Mouse (Mus musculus) MEL (cell line): ENCODE results near the gene Gab2. TPM values are rescaled to one million over a fixed set of nuclear protein-coding genes. Genes with fewer than 3 reads are reported as not detected.

Experiments used
- DNase-seq: peaks from one replicate; pipeline ENCODE4 v3.0.0; 2011; ENCODE audit warnings: low read depth, low spot score
- H3K27ac ChIP-seq: 2 replicates; pipeline ENCODE4 v1.5.1; 2012; ENCODE audit warnings: low read depth, mild to moderate bottlenecking, control low read depth, low read length, moderate library complexity; ENCODE audit not compliant: control insufficient read depth
- H3K27me3 ChIP-seq, 2 experiments: fragments of 150-350 bp in 1 of 2; sonication (generic) in 1 of 2; 2 replicates each; pipeline ENCODE4 v1.6.1; 2012; ENCODE audit warnings: low read length in 2 of 2, mild to moderate bottlenecking in 2 of 2, improper control_type of control experiment in 1 of 2, moderate library complexity in 1 of 2; ENCODE audit not compliant: insufficient read depth in 2 of 2, control insufficient read depth in 1 of 2
- H3K36me3 ChIP-seq, 2 experiments: 2 replicates each; pipeline ENCODE4 v1.6.1; 2012 to 2014; ENCODE audit warnings: low read length in 2 of 2, improper control_type of control experiment in 1 of 2, inconsistent platforms in 1 of 2, mild to moderate bottlenecking in 1 of 2; ENCODE audit not compliant: insufficient read depth in 2 of 2, control insufficient read depth in 1 of 2
- H3K4me1 ChIP-seq, 2 experiments: fragments of 150-350 bp in 1 of 2; sonication (generic) in 1 of 2; 2 replicates each; pipeline ENCODE4 v1.6.1; 2012; ENCODE audit warnings: low read length in 2 of 2, improper control_type of control experiment in 1 of 2, mild to moderate bottlenecking in 1 of 2; ENCODE audit not compliant: insufficient read depth in 2 of 2, control insufficient read depth in 1 of 2
- H3K4me3 ChIP-seq, 2 experiments: fragments of 150-350 bp in 1 of 2; sonication (generic) in 1 of 2; 2 replicates each; pipeline ENCODE4 v1.5.1; 2012; ENCODE audit warnings: low read depth in 2 of 2, low read length in 2 of 2, mild to moderate bottlenecking in 2 of 2, moderate library complexity in 2 of 2, control low read depth in 1 of 2, improper control_type of control experiment in 1 of 2; ENCODE audit not compliant: control insufficient read depth in 1 of 2, insufficient read depth in 1 of 2
- H3K79me2 ChIP-seq: 2 replicates; pipeline ENCODE4 v1.6.1; 2012; ENCODE audit warnings: mild to moderate bottlenecking, low read length, moderate library complexity; ENCODE audit not compliant: control insufficient read depth, poor library complexity, insufficient read depth
- H3K9ac ChIP-seq: 2 replicates; pipeline ENCODE4 v1.6.1; 2012; ENCODE audit warnings: low read depth, mild to moderate bottlenecking, control low read depth, low read length, moderate library complexity; ENCODE audit not compliant: control insufficient read depth, poor library complexity, severe bottlenecking
- H3K9me3 ChIP-seq: fragments of 150-350 bp; sonication (generic); replicated peaks from 2 replicates; pipeline ENCODE4 v1.6.1; 2012; ENCODE audit warnings: mild to moderate bottlenecking, low read length, improper control_type of control experiment, moderate library complexity; ENCODE audit not compliant: insufficient read depth
- CHD2 ChIP-seq: IDR thresholded peaks from 2 replicates; pipeline ENCODE4 v1.6.1; 2011; ENCODE audit warnings: low read length, improper control_type of control experiment
- CTCF ChIP-seq, 3 experiments: IDR thresholded peaks in 2 of 3; conservative IDR thresholded peaks in 1 of 3; 2 replicates each; pipeline ENCODE4 v1.5.1; 2011 to 2012; ENCODE audit warnings: low read length in 3 of 3, low read depth in 2 of 3, mild to moderate bottlenecking in 2 of 3, improper control_type of control experiment in 1 of 3, inconsistent platforms in 1 of 3, mixed read lengths in 1 of 3, moderate library complexity in 1 of 3; ENCODE audit not compliant: control insufficient read depth in 1 of 3, insufficient read depth in 1 of 3, poor library complexity in 1 of 3, severe bottlenecking in 1 of 3
- E2F4 ChIP-seq: IDR thresholded peaks from 2 replicates; pipeline ENCODE4 v1.6.1; 2011; ENCODE audit warnings: low read depth, low read length, improper control_type of control experiment, borderline replicate concordance
- ELF1 ChIP-seq: IDR thresholded peaks from 2 replicates; pipeline ENCODE4 v1.6.1; 2014; ENCODE audit warnings: low read depth, mild to moderate bottlenecking, inconsistent platforms, low read length, improper control_type of control experiment, moderate library complexity
- EP300 ChIP-seq, 2 experiments: IDR thresholded peaks; 2 replicates each; pipeline ENCODE4 v1.6.1; 2011; ENCODE audit warnings: improper control_type of control experiment in 2 of 2, low read length in 2 of 2, low read depth in 1 of 2, mild to moderate bottlenecking in 1 of 2
- ETS1 ChIP-seq: IDR thresholded peaks from 2 replicates; pipeline ENCODE4 v1.6.1; 2012; ENCODE audit warnings: low read depth, mild to moderate bottlenecking, inconsistent platforms, low read length, improper control_type of control experiment, moderate library complexity
- GATA1 ChIP-seq: IDR thresholded peaks from 2 replicates; pipeline ENCODE4 v1.6.1; 2011; ENCODE audit warnings: low read depth, low read length, improper control_type of control experiment
- JUND ChIP-seq: IDR thresholded peaks from 2 replicates; pipeline ENCODE4 v1.6.1; 2011; ENCODE audit warnings: low read depth, mild to moderate bottlenecking, improper control_type of control experiment, low read length
- KAT2A ChIP-seq: conservative IDR thresholded peaks from 2 replicates; pipeline ENCODE4 v1.6.1; 2012; ENCODE audit warnings: low read depth, low read length, improper control_type of control experiment, inconsistent platforms
- MAFK ChIP-seq: IDR thresholded peaks from 2 replicates; pipeline ENCODE4 v1.6.1; 2011; ENCODE audit warnings: low read depth, mild to moderate bottlenecking, low read length, improper control_type of control experiment, borderline replicate concordance
- MAZ ChIP-seq: IDR thresholded peaks from 2 replicates; pipeline ENCODE4 v1.6.1; 2012; ENCODE audit warnings: low read depth, mild to moderate bottlenecking, inconsistent platforms, low read length, improper control_type of control experiment
- MXI1 ChIP-seq: IDR thresholded peaks from 2 replicates; pipeline ENCODE4 v1.6.1; 2011; ENCODE audit warnings: mild to moderate bottlenecking, low read depth, low read length, improper control_type of control experiment
- NELFE ChIP-seq: IDR thresholded peaks from 2 replicates; pipeline ENCODE4 v1.6.1; 2011; ENCODE audit warnings: low read depth, low read length, improper control_type of control experiment
- NRF1 ChIP-seq: IDR thresholded peaks from 2 replicates; pipeline ENCODE4 v1.6.1; 2014; ENCODE audit warnings: low read depth, mild to moderate bottlenecking, inconsistent platforms, low read length, improper control_type of control experiment, moderate library complexity; ENCODE audit not compliant: poor library complexity, insufficient read depth, severe bottlenecking
- POLR2AphosphoS5 ChIP-seq: IDR thresholded peaks from 2 replicates; pipeline ENCODE4 v1.6.1; 2012; ENCODE audit warnings: low read depth, borderline replicate concordance, mild to moderate bottlenecking, inconsistent platforms, low read length, moderate library complexity, mixed read lengths
- RAD21 ChIP-seq: IDR thresholded peaks from 2 replicates; pipeline ENCODE4 v1.6.1; 2011; ENCODE audit warnings: mild to moderate bottlenecking, low read depth, low read length, improper control_type of control experiment
- RCOR1 ChIP-seq: IDR thresholded peaks from 2 replicates; pipeline ENCODE4 v1.6.1; 2012; ENCODE audit warnings: low read depth, mild to moderate bottlenecking, inconsistent platforms, low read length, improper control_type of control experiment
- SIN3A ChIP-seq: IDR thresholded peaks from 2 replicates; pipeline ENCODE4 v1.6.1; 2012; ENCODE audit warnings: low read length, improper control_type of control experiment, inconsistent platforms
- TAL1 ChIP-seq: IDR thresholded peaks from 2 replicates; pipeline ENCODE4 v1.6.1; 2012; ENCODE audit warnings: mild to moderate bottlenecking, inconsistent platforms, low read length, moderate library complexity, mixed read lengths
- TCF12 ChIP-seq: IDR thresholded peaks from 2 replicates; pipeline ENCODE4 v1.6.1; 2014; ENCODE audit warnings: low read depth, mild to moderate bottlenecking, inconsistent platforms, low read length, improper control_type of control experiment, moderate library complexity
- USF1 ChIP-seq: IDR thresholded peaks from 2 replicates; pipeline ENCODE4 v1.6.1; 2014; ENCODE audit warnings: low read depth, mild to moderate bottlenecking, inconsistent platforms, low read length, improper control_type of control experiment, moderate library complexity
- USF2 ChIP-seq, 2 experiments: IDR thresholded peaks; 2 replicates each; pipeline ENCODE4 v1.6.1; 2011 to 2012; ENCODE audit warnings: improper control_type of control experiment in 2 of 2, low read length in 2 of 2, borderline replicate concordance in 1 of 2, inconsistent platforms in 1 of 2, low read depth in 1 of 2, mild to moderate bottlenecking in 1 of 2; ENCODE audit not compliant: insufficient read depth in 1 of 2
- ZC3H11A ChIP-seq: IDR thresholded peaks from 2 replicates; pipeline ENCODE4 v1.6.1; 2012; ENCODE audit warnings: low read depth, mild to moderate bottlenecking, inconsistent platforms, low read length, improper control_type of control experiment
- ZKSCAN1 ChIP-seq: IDR thresholded peaks from 2 replicates; pipeline ENCODE4 v1.6.1; 2012; ENCODE audit warnings: low read depth, mild to moderate bottlenecking, inconsistent platforms, low read length, improper control_type of control experiment, moderate library complexity
- ZNF384 ChIP-seq: IDR thresholded peaks from 2 replicates; pipeline ENCODE4 v1.6.1; 2012; ENCODE audit warnings: low read depth, mild to moderate bottlenecking, inconsistent platforms, low read length, improper control_type of control experiment
- polyA plus RNA-seq, 2 experiments: library from polyadenylated mRNA; stranded (reverse) in 1 of 2; unstranded in 1 of 2; fragments of >175 nt in 1 of 2; fragments of >200 nt in 1 of 2; gene quantifications; 2 replicates each; pipeline versions ENCODE4 v1.2.1 to v1.2.4; 2012; ENCODE audit warnings: low replicate concordance in 2 of 2, low read depth in 1 of 2; ENCODE audit not compliant: insufficient read length in 2 of 2, insufficient read depth in 1 of 2, missing spikeins in 1 of 2
- total RNA-seq: library from RNA; depleted of rRNA; stranded (reverse); fragments of 300-350 nt; gene quantifications from 2 replicates; pipeline ENCODE4 v1.2.3, GENCODE M21; 2012

Gene Gab2
- total and polyA plus RNA-seq, 3 experiments, result 5.0 to 11.5 TPM; not detected in 1

- TF ChIP-seq RCOR1 (peak; percentile 94), ZC3H11A (no peak), TCF12 (peak; percentile 88), ZNF384 (no peak), USF2 (IDR thresholded peaks at IDR 0.05; ENCODE audit: borderline replicate concordance in 1 of 2, insufficient read depth in 1 of 2, low read depth in 1 of 2, low read length in 2 of 2) (no peak), CHD2 (no peak), USF1 (no peak), SIN3A (peak; percentile 17; the same call in 1 of the 2 replicates), ETS1 (peak; percentile 65), ELF1 (no peak)
Observed at GRCm38 (mm10) chr7:97340907-97341849, 259.8 kb downstream of the Gab2 start (continued).

DNA sequence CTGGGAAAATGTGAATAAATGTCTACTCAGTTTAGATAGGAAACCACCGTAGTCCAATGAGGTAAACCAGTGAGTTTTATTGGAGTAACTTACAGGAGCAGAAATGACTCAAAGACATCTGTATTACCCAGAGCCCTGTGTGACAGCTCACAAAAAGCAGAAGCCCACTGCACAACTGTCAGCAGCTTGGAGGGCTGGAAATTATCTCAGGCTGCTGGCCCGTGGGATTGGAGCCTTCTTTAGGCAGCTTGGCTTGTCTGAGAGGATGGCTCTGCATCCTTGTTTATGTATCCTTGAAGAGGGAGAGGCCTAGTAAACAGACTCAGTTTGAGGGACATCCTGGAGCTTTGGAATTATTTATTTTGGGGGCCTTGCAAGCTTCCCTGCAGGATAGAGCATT, 261.6 kb downstream of the Gab2 start:
- Histone ChIP-seq H3K9me3 (no peaks in the 10 kb centered on the region), H3K4me1 (peaks cover 13 to 31% of the 10 kb centered on the region in 2 experiments), H3K79me2 (no peaks in the 10 kb centered on the region), H3K27me3 (no peaks in the 10 kb centered on the region), H3K4me3 (no peak overlapping the region), H3K9ac (no peak overlapping the region), H3K36me3 (peaks cover 0 to 19% of the 10 kb centered on the region in 2 experiments; a peak in 2 of 4 replicates), H3K27ac (peak overlapping the region; percentile 10; the same call in 1 of the 2 replicates)
- peak; percentile 76 for DNase-seq
- TF ChIP-seq KAT2A (no peak), TCF12 (no peak), MAFK (no peak), GATA1 (no peak), MAZ (no peak), ETS1 (no peak; the same call in 1 of the 2 replicates), JUND (no peak), RAD21 (no peak), TAL1 (no peak), MXI1 (peak; percentile 40; the same call in 1 of the 2 replicates), ZKSCAN1 (no peak), NELFE (no peak), POLR2AphosphoS5 (no peak), CTCF (IDR thresholded peaks at IDR 0.05 in 2 of 3, conservative IDR thresholded peaks at IDR 0.05 in 1 of 3; ENCODE audit: control insufficient read depth in 1 of 3, insufficient read depth in 1 of 3, low read depth in 2 of 3, low read length in 3 of 3, poor library complexity in 1 of 3, severe bottlenecking in 1 of 3) (no peak), ZC3H11A (no peak), E2F4 (no peak), EP300 (IDR thresholded peaks at IDR 0.05; ENCODE audit: low read depth in 1 of 2, low read length in 2 of 2) (peak; percentile 42; a peak in 2 of 4 replicates), CHD2 (no peak), NRF1 (no peak), ZNF384 (no peak), SIN3A (peak; percentile 43; the same call in 1 of the 2 replicates), USF2 (IDR thresholded peaks at IDR 0.05; ENCODE audit: borderline replicate concordance in 1 of 2, insufficient read depth in 1 of 2, low read depth in 1 of 2, low read length in 2 of 2) (no peak)
